Mouse (Mus musculus) kidney, postnatal 10 days (tissue): ENCODE measurements around the gene Obox6.

Source experiments
- DNase-seq: peaks from one replicate; pipeline ENCODE4 v3.0.0; 2021; ENCODE audit warnings: mixed read lengths

Gene Obox6

DNA sequence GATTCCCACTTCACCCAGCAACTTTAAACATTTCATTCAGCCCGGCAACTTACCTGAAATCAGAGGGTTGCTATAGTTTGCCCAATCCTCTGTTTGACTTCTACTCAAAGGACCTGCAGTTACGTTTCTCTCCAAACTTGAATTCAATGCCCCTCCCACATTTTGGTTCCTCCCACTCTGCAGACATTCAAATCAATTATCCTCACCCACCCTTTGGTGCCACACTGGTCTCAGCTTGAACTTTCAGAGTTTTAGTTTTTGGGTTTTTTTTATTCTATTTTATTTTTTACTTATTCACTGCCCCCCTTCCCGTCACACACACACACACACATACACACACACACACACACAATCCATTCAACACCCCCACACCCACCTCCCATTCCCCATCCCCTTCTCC, at the start of gene Obox6:
TSS of gene Obox6 (minus strand) at position 101 of the 400 bp plus-strand sequence.
- DNase-seq: no peak

DNA sequence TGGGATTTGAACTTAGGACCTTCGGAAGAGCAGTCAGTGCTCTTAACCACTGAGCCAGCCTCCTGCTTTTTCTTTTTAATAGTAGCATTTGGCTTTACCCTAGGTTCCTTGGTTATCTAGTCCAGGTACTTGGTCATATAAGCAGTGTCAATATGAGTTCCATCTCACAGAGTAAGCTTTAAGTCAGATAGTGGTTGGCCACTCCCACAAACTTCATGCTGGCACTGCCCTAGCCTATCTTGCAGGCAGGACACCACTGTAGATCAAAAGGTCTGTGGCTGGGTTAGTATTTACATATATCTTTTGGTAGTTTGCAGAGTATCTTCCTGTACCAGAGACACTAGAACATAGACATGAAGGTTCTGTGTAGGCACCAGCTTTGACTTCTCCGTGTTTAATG, 44.6 kb upstream of the Obox6 start:
- DNase-seq: no peak

DNA sequence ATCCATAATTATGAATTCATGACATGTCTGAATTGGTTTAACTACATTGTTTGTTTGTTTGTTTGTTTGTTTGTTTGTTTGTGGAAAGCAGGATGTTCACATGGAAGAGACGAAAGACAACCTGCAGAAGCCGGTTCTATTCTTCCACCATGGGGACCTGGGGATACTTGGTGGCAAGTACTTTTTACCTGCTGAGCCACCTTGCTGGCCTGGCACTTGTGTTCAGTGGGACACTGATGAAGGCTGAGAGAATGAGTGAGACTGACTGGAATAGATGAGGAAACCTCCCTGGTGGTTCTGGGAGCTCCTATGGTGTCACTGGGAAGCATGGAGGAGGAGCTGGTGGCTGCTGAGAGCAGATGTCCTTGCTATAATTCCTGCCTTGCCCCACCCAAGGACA, 42.8 kb upstream of the Obox6 start, which contains the start of gene Crxos:
TSS of gene Crxos (plus strand) at position 301 of the 400 bp plus-strand sequence.
- DNase-seq: no peak

DNA sequence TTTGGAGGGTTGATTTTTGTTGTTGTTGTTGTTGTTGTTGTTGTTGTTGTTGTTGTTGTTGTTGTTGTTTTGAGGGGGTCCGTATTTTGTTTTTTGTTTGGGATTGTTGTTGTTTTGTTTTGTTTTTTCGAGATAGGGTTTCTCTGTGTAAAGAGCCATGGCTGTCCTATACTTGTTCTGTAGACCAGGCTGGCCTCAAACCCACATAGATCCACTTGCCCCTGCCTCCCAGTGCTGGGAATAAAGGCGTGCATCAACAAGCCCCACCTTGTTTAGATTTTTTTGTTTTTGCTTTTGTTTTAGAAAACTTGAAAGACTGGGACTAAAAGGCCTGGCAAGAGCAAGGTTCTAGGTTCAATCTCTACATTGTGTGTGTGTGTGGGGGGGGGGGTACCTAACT, 42.4 kb upstream of the Obox6 start:
- DNase-seq: no peak

DNA sequence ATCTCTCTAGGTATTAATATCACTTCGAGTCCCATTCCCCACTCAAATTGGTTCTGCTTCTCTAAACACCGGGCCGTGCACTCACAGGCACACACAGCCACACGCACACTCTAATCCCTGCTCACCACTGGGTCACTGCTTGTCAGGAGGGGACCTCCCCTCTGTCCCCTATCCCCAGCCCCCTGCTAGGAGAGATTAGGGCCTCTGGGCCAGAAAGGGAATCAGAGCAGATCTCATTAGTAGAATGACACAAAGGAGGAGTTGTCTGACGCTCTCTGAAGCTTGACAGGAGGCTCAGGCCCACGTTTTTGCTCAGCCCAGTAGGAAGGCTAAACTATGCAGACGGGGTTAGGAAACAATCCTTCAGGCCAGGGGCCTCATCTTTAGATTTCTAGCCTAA, 41.9 kb upstream of the Obox6 start:
- no peak for DNase-seq

DNA sequence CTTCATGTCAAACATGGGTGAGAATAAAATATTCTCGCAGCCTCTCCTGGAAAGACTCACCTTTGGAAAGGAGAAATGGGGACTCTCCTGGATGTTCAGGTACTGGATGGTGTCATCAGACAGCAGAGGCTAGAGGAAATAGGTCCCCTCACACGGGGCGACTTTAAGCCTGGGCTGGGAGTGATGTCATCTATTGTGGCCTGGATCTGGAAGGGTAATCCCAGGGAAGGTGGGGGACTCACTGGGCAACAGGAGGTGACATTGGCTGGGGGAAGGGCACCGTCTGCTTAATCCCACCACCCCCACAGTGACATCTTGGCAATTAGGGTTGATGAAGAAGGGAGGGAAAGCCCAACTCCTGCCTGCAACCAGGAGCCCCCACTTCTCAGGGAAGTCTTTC, 40.3 kb upstream of the Obox6 start, which contains the start of gene Crx:
TSS of gene Crx (minus strand) at position 213 of the 400 bp plus-strand sequence.
- DNase-seq: no peak

DNA sequence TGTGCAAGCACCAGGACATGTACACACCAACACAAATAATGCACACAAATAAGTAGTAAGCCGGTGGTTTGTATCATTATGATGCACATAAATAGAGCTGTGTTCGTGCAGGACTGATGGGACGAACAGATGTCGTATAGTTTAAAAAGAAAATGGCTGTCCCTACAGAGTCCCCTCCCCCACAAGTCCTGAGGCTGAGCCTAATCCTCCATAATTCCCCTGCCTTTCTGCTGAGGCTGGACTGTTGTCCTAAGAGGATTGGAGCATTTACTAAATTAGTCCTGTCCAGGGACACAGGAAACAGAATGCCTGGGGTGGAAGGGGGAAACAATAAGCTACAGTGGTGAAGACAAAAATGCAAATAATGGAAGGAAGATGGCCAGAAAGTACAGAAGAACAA, 24.6 kb upstream of the Obox6 start:
- no peak for DNase-seq

DNA sequence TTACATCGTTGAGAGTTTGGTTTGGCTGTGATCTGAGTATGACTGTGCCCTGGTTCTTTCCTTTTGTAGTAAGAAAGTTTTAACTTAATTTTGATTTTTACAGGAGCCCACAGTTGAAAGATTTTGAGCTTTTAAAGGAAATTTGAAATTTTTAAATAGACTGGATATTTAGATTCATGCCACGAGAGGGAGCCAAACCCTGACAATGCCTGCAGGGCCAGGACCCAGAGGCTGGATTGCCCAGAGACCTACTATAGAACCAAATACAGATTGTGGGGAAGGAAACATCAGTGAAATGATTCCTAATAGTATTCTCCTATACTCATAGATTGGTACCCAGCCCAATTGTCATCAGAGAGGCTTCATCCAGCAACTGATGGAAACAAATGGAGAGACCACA, 20.2 kb upstream of the Obox6 start:
- DNase-seq: peak; percentile 5
